Mouse (Mus musculus) limb, embryonic 14.5 days (tissue): Measurements from ENCODE around the gene Gm9573. TPM values are rescaled to one million over a fixed set of nuclear protein-coding genes. Genes with fewer than 3 reads are reported as not detected.

Source experiments
- ATAC-seq: fragments of 200-750 bp; cut with Nextera tagmentation; 2 replicates; pipeline ENCODE4 v1.8.0; 2017; ENCODE audit warnings: low read depth, moderate number of reproducible peaks, moderate TSS enrichment; ENCODE audit not compliant: low FRiP score
- DNase-seq: peaks from one replicate; pipeline ENCODE4 v3.0.0-alpha.2; 2015; ENCODE audit warnings: low spot score
- H3K27ac ChIP-seq: fragments of 300-500 bp; sonication (generic); replicated peaks from 2 replicates; pipeline ENCODE4 v1.5.1; 2014; ENCODE audit warnings: low read depth, mild to moderate bottlenecking, low read length, moderate library complexity, mixed read lengths
- H3K27me3 ChIP-seq: fragments of 300-500 bp; sonication (generic); 2 replicates; pipeline ENCODE4 v1.6.1; 2014; ENCODE audit warnings: low read length, mixed read lengths; ENCODE audit not compliant: control insufficient read depth, insufficient read depth
- H3K36me3 ChIP-seq: fragments of 300-500 bp; sonication (generic); 2 replicates; pipeline ENCODE4 v1.6.1; 2014; ENCODE audit warnings: mild to moderate bottlenecking, low read length, moderate library complexity, mixed read lengths; ENCODE audit not compliant: control insufficient read depth, insufficient read depth
- H3K4me1 ChIP-seq: fragments of 300-500 bp; sonication (generic); 2 replicates; pipeline ENCODE4 v1.6.1; 2014; ENCODE audit warnings: antibody characterized with exemption, low read length, mixed read lengths; ENCODE audit not compliant: control insufficient read depth, insufficient read depth
- H3K4me2 ChIP-seq: fragments of 300-500 bp; sonication (generic); replicated peaks from 2 replicates; pipeline ENCODE4 v1.6.1; 2014; ENCODE audit warnings: low read depth, mild to moderate bottlenecking, low read length, moderate library complexity; ENCODE audit not compliant: severe bottlenecking
- H3K4me3 ChIP-seq: fragments of 300-500 bp; sonication (generic); replicated peaks from 2 replicates; pipeline ENCODE4 v1.5.1; 2014; ENCODE audit warnings: low read length
- H3K9ac ChIP-seq: fragments of 300-500 bp; sonication (generic); 2 replicates; pipeline ENCODE4 v1.6.1; 2014; ENCODE audit warnings: mild to moderate bottlenecking, low read depth, low read length, moderate library complexity; ENCODE audit not compliant: severe bottlenecking
- H3K9me3 ChIP-seq: fragments of 300-500 bp; sonication (generic); 2 replicates; pipeline ENCODE4 v1.6.1; 2016; ENCODE audit warnings: low read length; ENCODE audit not compliant: control insufficient read depth
- POLR2A ChIP-seq: fragments of 200-500 bp; IDR thresholded peaks from 2 replicates; pipeline ENCODE4 v1.8.0; 2012; ENCODE audit warnings: inconsistent platforms, mild to moderate bottlenecking, moderate library complexity, borderline replicate concordance; ENCODE audit not compliant: insufficient read depth, insufficient read length; ENCODE audit errors: extremely low read depth
- WGBS: fragments of 180-500 bp; shearing (Covaris S2); extraction: QIAGEN DNeasy Blood & Tissue Kit; methylation state at CpG from one replicate; pipeline ENCODE4 v1.1.7; 2014; 5-methylcytosine and 5-hydroxymethylcytosine counted together
- polyA plus RNA-seq, 2 experiments: library from polyadenylated mRNA; depleted of rRNA in 1 of 2; stranded (reverse) in 1 of 2; unstranded in 1 of 2; fragments of >200 nt; fragmentation: Nextera tagmentation in 1 of 2; extraction: Ambion mirVana in 1 of 2; gene quantifications; 2 replicates each; pipeline versions ENCODE4 v1.2.1 to v1.2.3; 2012 to 2014

The Gm9573 gene
- polyA plus RNA-seq, 2 experiments = not detected

DNA sequence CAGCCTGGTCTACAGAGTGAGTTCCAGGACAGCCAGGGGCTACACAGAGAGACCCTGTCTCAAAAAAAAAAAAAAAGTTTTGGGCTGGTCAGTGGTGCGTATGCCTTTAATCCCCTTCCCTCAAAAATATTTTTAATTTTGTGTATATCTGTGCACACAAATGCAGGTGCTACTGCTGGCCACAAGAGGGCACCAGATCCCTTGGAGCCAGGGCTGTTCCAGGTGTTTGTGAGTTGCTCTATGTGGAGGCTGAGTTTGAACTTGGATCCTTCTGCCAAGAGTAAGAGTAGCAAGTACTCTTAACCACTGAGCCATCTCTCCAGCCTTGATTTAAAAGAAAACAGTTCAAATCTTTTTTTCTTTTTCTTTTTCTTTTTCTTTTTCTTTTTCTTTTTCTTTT, 43.5 kb downstream of the Gm9573 start:
- no peak overlapping the region for H3K4me2 ChIP-seq
- 100% methylated on average over 1 of the region's 1 CpGs for WGBS
- DNase-seq (no peak), ATAC-seq (no peak)
- TF ChIP-seq POLR2A = no peak
- H3K9ac ChIP-seq = no peak overlapping the region
- no peaks in the 10 kb centered on the region for H3K9me3 ChIP-seq
- H3K4me1 ChIP-seq = 0 out of 2 replicates have a peak, but pooled peaks cover 2% of the 10 kb centered on the region
- H3K4me3 ChIP-seq = no peak overlapping the region
- H3K27ac ChIP-seq = no peak overlapping the region
- no peaks in the 10 kb centered on the region for H3K27me3 ChIP-seq
- H3K36me3 ChIP-seq = no peaks in the 10 kb centered on the region

DNA sequence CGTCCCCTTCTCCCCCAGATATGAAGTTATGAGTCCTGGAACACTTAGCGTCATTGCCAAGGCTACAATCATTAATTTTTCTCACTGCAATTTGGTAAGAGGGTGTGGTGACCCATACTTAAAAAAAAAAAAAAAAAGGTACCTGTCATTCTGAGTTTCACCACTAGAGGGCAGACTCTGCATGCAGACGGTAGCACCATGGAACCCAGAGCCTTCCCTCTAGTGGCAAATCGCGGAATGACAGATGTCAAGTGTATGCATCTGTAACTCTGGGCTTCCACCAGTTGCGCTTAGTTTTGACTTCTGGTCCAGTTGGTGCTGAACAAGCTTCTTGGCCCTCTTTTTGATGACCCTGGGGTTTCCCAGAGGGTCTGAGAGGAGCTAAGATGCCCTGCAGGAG, 48.2 kb downstream of the Gm9573 start:
- ATAC-seq = no peak
- peak; percentile 77 for DNase-seq

DNA sequence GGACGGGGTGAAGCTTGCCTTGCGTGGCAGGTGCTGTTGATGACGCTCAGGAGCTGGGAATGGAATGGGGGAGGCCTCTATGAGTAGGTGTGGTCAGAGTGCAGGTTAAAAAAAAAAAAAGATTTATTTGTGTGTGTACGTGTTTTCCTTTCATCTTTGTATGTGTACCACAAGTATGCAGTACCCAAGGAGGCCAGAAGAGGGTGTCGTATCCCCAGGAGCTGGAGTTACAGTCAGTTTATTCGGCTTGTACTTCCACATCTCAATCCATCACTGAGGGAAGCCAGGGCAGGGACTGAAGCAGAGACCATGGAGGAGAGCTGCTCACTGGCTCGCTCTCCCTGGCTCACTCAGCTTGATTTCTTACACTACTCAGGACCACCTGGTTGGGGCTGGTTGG, 55.0 kb downstream of the Gm9573 start:
- Histone ChIP-seq H3K4me3 (no peak overlapping the region), H3K27me3 (peaks cover 23% of the 10 kb centered on the region), H3K27ac (no peak overlapping the region), H3K4me1 (peaks cover 4% of the 10 kb centered on the region; the same call in 1 of the 2 replicates), H3K9ac (no peak overlapping the region), H3K9me3 (no peaks in the 10 kb centered on the region), H3K4me2 (no peak overlapping the region), H3K36me3 (no peaks in the 10 kb centered on the region)
- ATAC-seq = no peak
- DNase-seq = no peak
- no peak for TF ChIP-seq POLR2A
- WGBS = 92% methylated on average over 7 of the region's 7 CpGs

More for the DNA sequence above, 48.2 kb downstream of the Gm9573 start:
- Histone ChIP-seq H3K9me3 (no peaks in the 10 kb centered on the region), H3K27ac (no peak overlapping the region), H3K4me2 (no peak overlapping the region), H3K9ac (no peak overlapping the region), H3K27me3 (no peaks in the 10 kb centered on the region), H3K36me3 (no peaks in the 10 kb centered on the region), H3K4me1 (no peaks in the 10 kb centered on the region), H3K4me3 (no peak overlapping the region)
- WGBS = 23% methylated on average over 6 of the region's 6 CpGs
- peak; percentile 29; the same call in 1 of the 2 replicates for TF ChIP-seq POLR2A

DNA sequence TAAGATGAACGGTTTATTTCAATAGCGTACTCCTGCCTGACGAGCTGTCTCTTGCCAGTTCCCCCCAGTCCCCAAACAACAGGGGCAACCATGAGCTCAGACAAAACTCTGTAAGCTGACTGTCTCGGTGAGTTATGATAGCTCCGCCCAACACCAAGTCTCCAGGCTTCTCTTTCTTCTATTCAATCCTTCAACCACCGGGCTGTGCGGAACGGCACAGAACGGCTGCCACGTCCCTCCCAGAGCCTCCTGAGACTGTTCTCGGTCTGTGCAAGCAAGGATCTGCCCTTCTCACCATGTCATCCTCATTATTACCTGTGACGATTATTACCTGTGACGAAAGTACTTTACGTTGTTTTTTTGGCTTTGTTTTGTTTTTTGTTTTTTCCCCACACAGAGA, 55.6 kb downstream of the Gm9573 start:
- no peaks in the 10 kb centered on the region for H3K9me3 ChIP-seq
- ATAC-seq (no peak), DNase-seq (no peak)
- H3K4me1 ChIP-seq = peaks cover 4% of the 10 kb centered on the region; the same call in 1 of the 2 replicates
- WGBS = 76% methylated on average over 14 of the region's 14 CpGs
- H3K27ac ChIP-seq = no peak overlapping the region
- H3K4me2 ChIP-seq = no peak overlapping the region
- H3K9ac ChIP-seq = no peak overlapping the region
- peaks cover 23% of the 10 kb centered on the region for H3K27me3 ChIP-seq
- no peaks in the 10 kb centered on the region for H3K36me3 ChIP-seq
- TF ChIP-seq POLR2A = no peak
- H3K4me3 ChIP-seq = no peak overlapping the region

DNA sequence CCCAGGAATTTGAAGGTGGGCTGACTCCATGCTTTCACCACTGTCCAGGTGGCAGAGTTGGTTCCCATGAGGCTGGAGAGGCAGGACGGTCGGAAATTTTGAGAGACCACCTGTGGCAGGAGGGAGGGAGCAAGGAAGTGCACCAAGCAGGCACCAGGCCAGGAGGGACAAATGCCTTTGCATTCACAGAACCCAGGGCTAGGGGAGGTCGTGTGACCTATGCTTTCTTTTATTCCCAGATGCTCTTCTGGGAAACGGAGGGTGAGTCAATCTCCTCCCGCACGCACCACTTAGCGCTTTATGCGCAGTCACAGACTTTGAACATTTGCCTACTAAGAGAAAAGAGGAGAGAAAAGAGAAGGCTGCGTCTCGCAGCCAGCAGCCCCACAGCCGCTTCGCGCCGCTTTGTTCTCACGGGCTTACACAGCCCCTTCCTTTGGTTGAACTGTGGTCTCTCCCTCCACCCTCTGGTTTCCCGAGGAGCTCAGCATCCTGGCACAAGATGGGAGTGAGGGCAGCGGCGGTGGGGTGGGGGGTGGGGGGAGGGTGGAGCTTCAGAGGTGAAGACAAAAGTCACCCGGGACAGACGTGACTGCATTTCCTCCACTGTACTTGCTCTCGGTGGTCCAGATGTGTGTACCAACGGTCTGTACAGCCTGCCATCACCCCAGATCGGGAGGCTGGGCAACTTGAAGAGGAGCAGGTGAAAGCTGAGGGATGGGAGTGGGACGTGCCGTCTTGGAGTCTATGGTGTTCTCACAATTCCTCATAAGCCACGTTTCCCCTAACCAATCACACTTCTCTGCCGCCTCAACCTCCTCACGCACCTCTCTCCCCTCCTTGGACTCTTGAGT, 57.1 kb downstream of the Gm9573 start:
- TF ChIP-seq POLR2A = no peak
- peak overlapping the region; percentile 23 for H3K4me3 ChIP-seq
- peaks cover 23% of the 10 kb centered on the region for H3K27me3 ChIP-seq
- H3K27ac ChIP-seq = no peak overlapping the region
- peak overlapping the region; percentile 39 for H3K4me2 ChIP-seq
- H3K4me1 ChIP-seq = peaks cover 4% of the 10 kb centered on the region; the same call in 1 of the 2 replicates
- no peaks in the 10 kb centered on the region for H3K36me3 ChIP-seq
- H3K9ac ChIP-seq = peak overlapping the region; percentile 22
- WGBS = 7% methylated on average over 24 of the region's 28 CpGs
- no peaks in the 10 kb centered on the region for H3K9me3 ChIP-seq
- ATAC-seq (no peak), DNase-seq (no peak)

Other genes with a start within 250 kb of the Gm9573 start
- gene H2-Q4, start 247.0 kb downstream of the Gm9573 start, polyA plus RNA-seq (2012; rRNA removed) = 15.2 and 15.5 TPM in 2 replicates
- gene H2-Q4, start 247.0 kb downstream of the Gm9573 start, polyA plus RNA-seq (2014; fragmentation: Nextera tagmentation; extraction: Ambion mirVana) = 2.8 and 3.5 TPM in 2 replicates
- 0.73 and 1.00 TPM in 2 replicates for gene H2-Q6, start 201.8 kb downstream of the Gm9573 start, polyA plus RNA-seq (2012; rRNA removed)
- 0.41 and 0.53 TPM in 2 replicates for gene H2-Q6, start 201.8 kb downstream of the Gm9573 start, polyA plus RNA-seq (2014; fragmentation: Nextera tagmentation; extraction: Ambion mirVana)
- 8.9 and 9.9 TPM in 2 replicates for gene H2-Q7, start 187.5 kb downstream of the Gm9573 start, polyA plus RNA-seq (2012; rRNA removed)
- gene H2-Q7, start 187.5 kb downstream of the Gm9573 start, polyA plus RNA-seq (2014; fragmentation: Nextera tagmentation; extraction: Ambion mirVana) = 3.1 and 4.2 TPM in 2 replicates
- gene H2-Q10, start 156.5 kb downstream of the Gm9573 start, polyA plus RNA-seq (2012; rRNA removed) = 0.76 and 0.87 TPM in 2 replicates
- gene H2-Q10, start 156.5 kb downstream of the Gm9573 start, polyA plus RNA-seq (2014; fragmentation: Nextera tagmentation; extraction: Ambion mirVana) = 0.28 and 0.62 TPM in 2 replicates
- gene Pou5f1, start 120.6 kb downstream of the Gm9573 start, polyA plus RNA-seq (2012; rRNA removed) = 0.06 and 0.09 TPM in 2 replicates
- not detected in 2 replicates for gene Pou5f1, start 120.6 kb downstream of the Gm9573 start, polyA plus RNA-seq (2014; fragmentation: Nextera tagmentation; extraction: Ambion mirVana)
- gene Tcf19, start 109.8 kb downstream of the Gm9573 start, polyA plus RNA-seq (2012; rRNA removed) = 73.8 and 82.6 TPM in 2 replicates
- 75.5 and 84.3 TPM in 2 replicates for gene Tcf19, start 109.8 kb downstream of the Gm9573 start, polyA plus RNA-seq (2014; fragmentation: Nextera tagmentation; extraction: Ambion mirVana)
- gene Cchcr1, start 109.5 kb downstream of the Gm9573 start, polyA plus RNA-seq (2012; rRNA removed) = 41.2 and 43.2 TPM in 2 replicates
- gene Cchcr1, start 109.5 kb downstream of the Gm9573 start, polyA plus RNA-seq (2014; fragmentation: Nextera tagmentation; extraction: Ambion mirVana) = 11.6 and 13.9 TPM in 2 replicates
- gene Psors1c2, start 93.4 kb downstream of the Gm9573 start, polyA plus RNA-seq (2012; rRNA removed) = 1.0 and 2.2 TPM in 2 replicates
- 0.39 and 1.5 TPM in 2 replicates for gene Psors1c2, start 93.4 kb downstream of the Gm9573 start, polyA plus RNA-seq (2014; fragmentation: Nextera tagmentation; extraction: Ambion mirVana)
- 0.09 and 0.31 TPM in 2 replicates for gene Cdsn, start 74.5 kb downstream of the Gm9573 start, polyA plus RNA-seq (2012; rRNA removed)
- gene Cdsn, start 74.5 kb downstream of the Gm9573 start, polyA plus RNA-seq (2014; fragmentation: Nextera tagmentation; extraction: Ambion mirVana) = 0.07 and 0.17 TPM in 2 replicates
- gene 2300002M23Rik, start 59.2 kb downstream of the Gm9573 start, polyA plus RNA-seq (2012; rRNA removed) = 0.21 and 0.24 TPM in 2 replicates
- gene 2300002M23Rik, start 59.2 kb downstream of the Gm9573 start, polyA plus RNA-seq (2014; fragmentation: Nextera tagmentation; extraction: Ambion mirVana) = not detected in 2 replicates
- gene Sfta2, start 25.1 kb downstream of the Gm9573 start, polyA plus RNA-seq (2012; rRNA removed) = not detected in 2 replicates
- gene Sfta2, start 25.1 kb downstream of the Gm9573 start, polyA plus RNA-seq (2014; fragmentation: Nextera tagmentation; extraction: Ambion mirVana) = not detected in 2 replicates
- 0.13 and 0.30 TPM in 2 replicates for gene Mucl3, start 17.1 kb upstream of the Gm9573 start, polyA plus RNA-seq (2012; rRNA removed)
- gene Mucl3, start 17.1 kb upstream of the Gm9573 start, polyA plus RNA-seq (2014; fragmentation: Nextera tagmentation; extraction: Ambion mirVana) = 0.22 TPM in 1 of 2 replicates, not detected in the other
- gene Vars2, start 41.0 kb upstream of the Gm9573 start, polyA plus RNA-seq (2012; rRNA removed) = 35.4 and 47.8 TPM in 2 replicates
- 14.8 and 18.7 TPM in 2 replicates for gene Vars2, start 41.0 kb upstream of the Gm9573 start, polyA plus RNA-seq (2014; fragmentation: Nextera tagmentation; extraction: Ambion mirVana)
- gene Gtf2h4, start 47.1 kb upstream of the Gm9573 start, polyA plus RNA-seq (2012; rRNA removed) = 43.0 and 52.0 TPM in 2 replicates
- 40.7 and 44.9 TPM in 2 replicates for gene Gtf2h4, start 47.1 kb upstream of the Gm9573 start, polyA plus RNA-seq (2014; fragmentation: Nextera tagmentation; extraction: Ambion mirVana)
- gene Ddr1, start 78.0 kb upstream of the Gm9573 start, polyA plus RNA-seq (2012; rRNA removed) = 49.4 and 60.1 TPM in 2 replicates
- gene Ddr1, start 78.0 kb upstream of the Gm9573 start, polyA plus RNA-seq (2014; fragmentation: Nextera tagmentation; extraction: Ambion mirVana) = 56.7 and 58.2 TPM in 2 replicates
- gene Ier3, start 195.0 kb upstream of the Gm9573 start, polyA plus RNA-seq (2012; rRNA removed) = 10.8 and 12.2 TPM in 2 replicates
- 8.8 and 8.9 TPM in 2 replicates for gene Ier3, start 195.0 kb upstream of the Gm9573 start, polyA plus RNA-seq (2014; fragmentation: Nextera tagmentation; extraction: Ambion mirVana)
- 61.8 and 66.3 TPM in 2 replicates for gene Flot1, start 196.6 kb upstream of the Gm9573 start, polyA plus RNA-seq (2012; rRNA removed)
- 47.2 and 53.7 TPM in 2 replicates for gene Flot1, start 196.6 kb upstream of the Gm9573 start, polyA plus RNA-seq (2014; fragmentation: Nextera tagmentation; extraction: Ambion mirVana)
- gene Tubb5, start 211.7 kb upstream of the Gm9573 start, polyA plus RNA-seq (2012; rRNA removed) = 1,341 and 1,699 TPM in 2 replicates
- gene Tubb5, start 211.7 kb upstream of the Gm9573 start, polyA plus RNA-seq (2014; fragmentation: Nextera tagmentation; extraction: Ambion mirVana) = 808 and 880 TPM in 2 replicates
- 24.9 and 28.8 TPM in 2 replicates for gene Mdc1, start 214.9 kb upstream of the Gm9573 start, polyA plus RNA-seq (2012; rRNA removed)
- gene Mdc1, start 214.9 kb upstream of the Gm9573 start, polyA plus RNA-seq (2014; fragmentation: Nextera tagmentation; extraction: Ambion mirVana) = 12.2 and 13.9 TPM in 2 replicates
- gene Nrm, start 234.7 kb upstream of the Gm9573 start, polyA plus RNA-seq (2012; rRNA removed) = 77.5 and 80.7 TPM in 2 replicates
- gene Nrm, start 234.7 kb upstream of the Gm9573 start, polyA plus RNA-seq (2014; fragmentation: Nextera tagmentation; extraction: Ambion mirVana) = 49.5 and 56.4 TPM in 2 replicates
- gene Ppp1r18, start 239.0 kb upstream of the Gm9573 start, polyA plus RNA-seq (2012; rRNA removed) = 47.2 and 56.2 TPM in 2 replicates
- 26.0 and 26.3 TPM in 2 replicates for gene Ppp1r18, start 239.0 kb upstream of the Gm9573 start, polyA plus RNA-seq (2014; fragmentation: Nextera tagmentation; extraction: Ambion mirVana)